Mouse (Mus musculus): ENCODE data around the gene Sash1. TPM values are rescaled to one million over a fixed set of nuclear protein-coding genes. Genes with fewer than 3 reads are reported as not detected.

Sash1 gene
- 27.5 and 39.2 TPM in 2 replicates for polyA plus RNA-seq (2012; rRNA removed; ENCODE audit: low replicate concordance)

DNA sequence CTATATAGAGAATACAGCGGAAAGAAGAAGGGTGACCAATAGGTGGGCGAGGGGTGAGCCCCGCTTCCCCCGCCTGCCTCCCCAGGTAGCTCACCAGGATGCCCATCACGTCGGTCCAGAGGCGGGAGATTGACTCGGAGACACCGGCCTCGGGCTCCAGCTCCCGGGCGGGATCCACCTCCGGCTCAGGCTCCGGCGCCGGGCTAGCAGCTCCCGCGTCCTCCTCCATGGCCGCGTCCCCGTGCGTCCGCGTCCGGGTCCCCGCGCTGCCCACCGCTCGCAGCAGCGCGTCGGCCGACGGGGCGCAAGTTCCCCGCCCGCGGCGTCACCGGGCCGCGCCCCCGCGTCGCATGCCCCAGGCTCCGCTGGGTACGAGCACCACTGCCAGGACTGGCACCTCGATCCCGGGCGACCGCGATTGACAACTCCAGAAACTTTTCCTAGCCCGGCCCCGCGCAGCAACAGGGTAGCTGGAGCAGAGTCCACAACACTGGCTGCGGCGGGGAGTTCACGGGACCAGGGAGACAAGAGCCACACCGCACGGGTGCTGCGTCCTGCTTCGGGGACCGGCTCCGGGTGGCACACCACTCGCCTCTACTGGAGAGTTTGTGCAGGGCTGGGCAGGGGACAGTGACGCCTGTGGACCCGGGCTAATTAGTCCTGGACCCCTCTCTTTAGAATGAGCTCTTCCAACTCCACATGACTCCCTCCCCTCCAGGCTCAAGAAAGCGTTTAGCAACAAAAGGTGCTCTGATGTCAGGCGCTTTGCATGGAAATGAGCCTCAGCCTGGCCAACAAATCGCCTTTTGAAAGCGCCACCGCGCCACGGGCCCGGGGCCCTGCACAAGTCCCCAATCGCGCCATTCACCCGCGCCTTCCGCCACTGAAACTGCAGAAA, at the start of gene Sash1:
Gene Sash1 (minus strand): TSS at position 441 of the 898 bp plus-strand sequence.

